Mouse (Mus musculus) myocyte (in vitro differentiated cells): ENCODE data around the gene Hist1h2ae.
"Not testable (repeated sequence)": the region's sequence is repeated elsewhere in the genome, so short reads cannot be mapped to it uniquely, and the experiment has no call there.

ENCODE experiments used
- E2F4 ChIP-seq: IDR thresholded peaks from one replicate; pipeline ENCODE4 v1.6.1; 2011; ENCODE audit warnings: mild to moderate bottlenecking, control low read depth, moderate library complexity; ENCODE audit not compliant: insufficient read depth
- MAX ChIP-seq: IDR thresholded peaks from one replicate; pipeline ENCODE4 v1.6.1; 2011; ENCODE audit warnings: low read depth, mild to moderate bottlenecking, control low read depth
- MYOD1 ChIP-seq, 3 experiments: IDR thresholded peaks; one replicate each; pipeline ENCODE4 v1.6.1; 2011; ENCODE audit warnings: control low read depth in 2 of 3, low read depth in 2 of 3, mild to moderate bottlenecking in 2 of 3, moderate library complexity in 1 of 3; ENCODE audit not compliant: insufficient read length in 2 of 3, control insufficient read depth in 1 of 3
- MYOG ChIP-seq, 3 experiments: IDR thresholded peaks; one replicate each; pipeline ENCODE4 v1.6.1; 2011; ENCODE audit warnings: control low read depth in 2 of 3, low read depth in 2 of 3, mild to moderate bottlenecking in 2 of 3; ENCODE audit not compliant: insufficient read length in 2 of 3, control insufficient read depth in 1 of 3, insufficient read depth in 1 of 3
- POLR2A ChIP-seq: IDR thresholded peaks from one replicate; pipeline ENCODE4 v1.6.1; 2011; ENCODE audit warnings: low read depth, mild to moderate bottlenecking, control low read depth, moderate library complexity; ENCODE audit not compliant: insufficient read length
- POLR2AphosphoS2 ChIP-seq: IDR thresholded peaks from one replicate; pipeline ENCODE4 v1.6.1; 2011; ENCODE audit warnings: low read depth, control low read depth; ENCODE audit not compliant: insufficient read length
- REST ChIP-seq: IDR thresholded peaks from one replicate; pipeline ENCODE4 v1.6.1; 2011; ENCODE audit warnings: mild to moderate bottlenecking, control low read depth, moderate library complexity; ENCODE audit not compliant: insufficient read depth, insufficient read length
- TCF12 ChIP-seq: IDR thresholded peaks from one replicate; pipeline ENCODE4 v1.6.1; 2011; ENCODE audit warnings: mild to moderate bottlenecking, control low read depth; ENCODE audit not compliant: poor library complexity, insufficient read depth, severe bottlenecking
- USF1 ChIP-seq: IDR thresholded peaks from one replicate; pipeline ENCODE4 v1.6.1; 2011; ENCODE audit warnings: low read depth, mild to moderate bottlenecking, control low read depth, moderate library complexity

DNA sequence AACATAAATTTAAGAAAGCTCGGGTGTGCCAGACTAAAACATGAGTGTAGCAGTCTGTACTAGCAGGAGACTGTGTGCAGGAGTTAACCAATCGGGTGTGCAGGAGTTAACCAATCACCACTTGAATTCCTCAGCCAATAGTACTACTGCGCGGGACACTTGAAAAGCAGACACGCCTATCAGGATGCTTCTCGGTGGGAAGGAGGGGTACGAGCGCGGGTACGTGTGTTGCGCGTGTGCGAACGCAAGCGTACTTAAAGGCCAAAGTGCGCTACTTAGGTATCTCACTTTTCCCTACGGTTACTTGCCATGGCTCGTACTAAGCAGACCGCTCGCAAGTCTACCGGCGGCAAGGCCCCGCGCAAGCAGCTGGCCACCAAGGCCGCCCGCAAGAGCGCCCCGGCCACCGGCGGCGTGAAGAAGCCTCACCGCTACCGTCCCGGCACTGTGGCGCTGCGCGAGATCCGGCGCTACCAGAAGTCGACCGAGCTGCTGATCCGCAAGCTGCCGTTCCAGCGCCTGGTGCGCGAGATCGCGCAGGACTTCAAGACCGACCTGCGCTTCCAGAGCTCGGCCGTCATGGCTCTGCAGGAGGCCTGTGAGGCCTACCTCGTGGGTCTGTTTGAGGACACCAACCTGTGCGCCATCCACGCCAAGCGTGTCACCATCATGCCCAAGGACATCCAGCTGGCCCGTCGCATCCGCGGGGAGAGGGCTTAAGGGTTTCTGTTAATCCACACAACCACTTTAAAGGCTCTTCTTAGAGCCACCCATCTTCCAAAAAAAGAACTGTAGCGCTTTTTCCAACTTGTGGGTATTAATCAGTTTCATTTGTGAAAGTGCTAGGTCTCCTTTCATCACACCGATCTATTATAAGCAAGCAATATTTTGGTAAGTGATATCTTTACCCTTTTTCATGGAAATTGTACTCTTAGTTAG is 35.6 kb downstream of the Hist1h2ae start, which contains the start of gene Hist1h3g:
- TF ChIP-seq POLR2A (peak; percentile 91), E2F4 (peak; percentile 100), MAX (peak; percentile 56), POLR2AphosphoS2 (peak; percentile 98)
- TF ChIP-seq USF1; MYOG (IDR thresholded peaks at IDR 0.05; ENCODE audit: control insufficient read depth in 1 of 3, insufficient read depth in 1 of 3, insufficient read length in 2 of 3, low read depth in 2 of 3); MYOD1 (IDR thresholded peaks at IDR 0.05; ENCODE audit: control insufficient read depth in 1 of 3, insufficient read length in 2 of 3, low read depth in 2 of 3); REST; TCF12: not testable (repeated sequence)
